Mouse (Mus musculus) central nervous system, embryonic 11.5 days (tissue): ENCODE data around the gene Bcorl1. TPM values are rescaled to one million over a fixed set of nuclear protein-coding genes. Genes with fewer than 3 reads are reported as not detected.

ENCODE experiments used
- polyA plus RNA-seq: library from polyadenylated mRNA; depleted of rRNA; stranded (reverse); fragments of >200 nt; gene quantifications from 2 replicates; pipeline ENCODE4 v1.2.3, GENCODE M21; 2012; rRNA removed

Bcorl1 gene
- 7.3 and 15.8 TPM in 2 replicates for polyA plus RNA-seq

DNA sequence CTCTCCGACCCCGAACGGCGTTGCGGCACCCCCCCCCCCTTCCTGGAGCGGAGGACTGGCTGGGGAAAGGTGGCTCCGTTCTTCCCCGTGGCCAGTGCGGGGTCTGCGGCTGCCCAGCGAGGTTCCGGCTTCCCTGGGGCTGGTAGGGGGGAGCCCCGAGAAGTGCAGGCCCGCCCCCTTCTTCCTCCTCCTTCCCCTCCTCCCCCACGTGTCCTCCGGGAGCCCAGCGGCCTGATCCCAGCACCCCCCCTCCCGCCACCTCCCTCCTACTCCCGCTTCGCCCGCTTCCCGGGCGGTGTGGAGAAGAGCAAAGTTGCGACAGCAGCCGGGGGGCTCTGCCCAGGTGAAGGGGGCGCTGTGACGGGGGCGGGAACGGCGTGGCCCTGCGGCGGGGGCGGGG is at the start of gene Bcorl1:
TSS of gene Bcorl1 (plus strand) at position 218 of the 400 bp plus-strand sequence.

Other genes with a start within 250 kb of the Bcorl1 start
- gene Xpnpep2, start 232.6 kb upstream of the Bcorl1 start, polyA plus RNA-seq, result 1.4 and 1.8 TPM in 2 replicates
- 1.1 and 1.3 TPM in 2 replicates for gene Sash3, start 194.9 kb upstream of the Bcorl1 start, polyA plus RNA-seq
- 20.4 and 28.4 TPM in 2 replicates for gene Zdhhc9, start 132.5 kb upstream of the Bcorl1 start, polyA plus RNA-seq
- gene Utp14a, start 84.5 kb upstream of the Bcorl1 start, polyA plus RNA-seq, result 29.7 and 41.2 TPM in 2 replicates
- 3.0 and 5.8 TPM in 2 replicates for gene Elf4, start 121.8 kb downstream of the Bcorl1 start, polyA plus RNA-seq
- 54.0 and 60.5 TPM in 2 replicates for gene Aifm1, start 172.2 kb downstream of the Bcorl1 start, polyA plus RNA-seq
- gene Rab33a, start 177.9 kb downstream of the Bcorl1 start, polyA plus RNA-seq, result 21.9 and 23.0 TPM in 2 replicates